Mouse (Mus musculus) erythroblast, adult 5-6 weeks (primary cell): ENCODE data around the gene Rbm43. TPM values are rescaled to one million over a fixed set of nuclear protein-coding genes. Genes with fewer than 3 reads are reported as not detected.

Source experiments
- ATAC-seq: replicated peaks from 2 replicates; pipeline ENCODE4 v1.8.0; 2016; ENCODE audit warnings: moderate number of reproducible peaks, mild to moderate bottlenecking, moderate TSS enrichment, inconsistent platforms; ENCODE audit not compliant: poor library complexity, low FRiP score, severe bottlenecking
- total RNA-seq, 2 experiments: library from RNA; stranded (forward) in 1 of 2; stranded (reverse) in 1 of 2; fragments of 150-400 nt in 1 of 2; fragments of 200-764, 138-1000 nt in 1 of 2; gene quantifications; 2 replicates each; pipeline versions ENCODE4 v1.2.3 to v1.2.4; 2015 to 2017; ENCODE audit warnings: low replicate concordance in 2 of 2

The Rbm43 gene
- 13.3 and 25.7 TPM in 2 replicates for total RNA-seq (2015; ENCODE audit: low replicate concordance)
- total RNA-seq (2017; ENCODE audit: low replicate concordance) = 12.5 and 16.9 TPM in 2 replicates

GRCm38 (mm10) chr2:51934574-51935334 lies at the start of gene Rbm43:
Gene Rbm43 (minus strand): TSS chr2:51935163.
- peak; percentile 69 for ATAC-seq

GRCm38 (mm10) chr2:51982288-51982687 lies 47.3 kb upstream of the Rbm43 start:
- ATAC-seq = peak; percentile 58

GRCm38 (mm10) chr2:51981630-51982029 lies 46.7 kb upstream of the Rbm43 start:
- ATAC-seq = 0 out of 2 replicates have a peak, but pooled peaks have one; percentile 21

GRCm38 (mm10) chr2:51973410-51973968 lies 38.5 kb upstream of the Rbm43 start, which contains the start of gene Nmi:
Gene Nmi (minus strand): TSS chr2:51973494.
- ATAC-seq = peak; percentile 66

- ATAC-seq = peak; percentile 88
These were observed 37.9 kb upstream of the Rbm43 start for GRCm38 (mm10) chr2:51972641-51973409.

GRCm38 (mm10) chr2:51972142-51972541 lies 37.2 kb upstream of the Rbm43 start:
- ATAC-seq = peak; percentile 68

GRCm38 (mm10) chr2:51970897-51971296 lies 35.9 kb upstream of the Rbm43 start:
- ATAC-seq = no peak

GRCm38 (mm10) chr2:51967288-51967687 lies 32.3 kb upstream of the Rbm43 start:
- no peak for ATAC-seq

- ATAC-seq = peak; percentile 56; the same call in 1 of the 2 replicates
These were observed 18.8 kb upstream of the Rbm43 start for GRCm38 (mm10) chr2:51953648-51954204.

GRCm38 (mm10) chr2:51950876-51951275 lies 15.9 kb upstream of the Rbm43 start:
- ATAC-seq = no peak

GRCm38 (mm10) chr2:51948105-51948830 lies 13.3 kb upstream of the Rbm43 start:
- ATAC-seq = no peak

- no peak for ATAC-seq
These were observed 10.8 kb upstream of the Rbm43 start for GRCm38 (mm10) chr2:51945812-51946211.

GRCm38 (mm10) chr2:51941832-51942231 lies 6.9 kb upstream of the Rbm43 start:
- no peak for ATAC-seq

GRCm38 (mm10) chr2:51938750-51939149 lies 3.8 kb upstream of the Rbm43 start:
- peak; percentile 55 for ATAC-seq

- ATAC-seq = no peak
These were observed 2.0 kb upstream of the Rbm43 start for GRCm38 (mm10) chr2:51937004-51937403.

- ATAC-seq = no peak
These were observed 1.6 kb upstream of the Rbm43 start for GRCm38 (mm10) chr2:51936585-51936984.

GRCm38 (mm10) chr2:51935921-51936320 lies 958 bp upstream of the Rbm43 start:
- no peak for ATAC-seq

GRCm38 (mm10) chr2:51933341-51934134 lies 1.4 kb downstream of the Rbm43 start:
- 0 out of 2 replicates have a peak, but pooled peaks have one; percentile 25 for ATAC-seq

GRCm38 (mm10) chr2:51931241-51931640 lies 3.7 kb downstream of the Rbm43 start:
- no peak for ATAC-seq
